Mouse (Mus musculus) liver, embryonic 16.5 days (tissue): Measurements from ENCODE around the gene Gm44579. TPM values are rescaled to one million over a fixed set of nuclear protein-coding genes. Genes with fewer than 3 reads are reported as not detected.

Experiments used
- ATAC-seq: fragments of 200-750 bp; cut with Nextera tagmentation; 2 replicates; pipeline ENCODE4 v1.8.0; 2017; ENCODE audit warnings: low read depth, mild to moderate bottlenecking, moderate number of reproducible peaks, moderate library complexity
- H3K27ac ChIP-seq: fragments of 300-500 bp; sonication (generic); 2 replicates; pipeline ENCODE4 v1.5.1; 2014; ENCODE audit warnings: mild to moderate bottlenecking, low read length
- H3K27me3 ChIP-seq: fragments of 300-500 bp; sonication (generic); 2 replicates; pipeline ENCODE4 v1.6.1; 2014; ENCODE audit warnings: low read depth, low read length, mixed read lengths; ENCODE audit not compliant: control insufficient read depth, insufficient read depth
- H3K36me3 ChIP-seq: fragments of 300-500 bp; sonication (generic); 2 replicates; pipeline ENCODE4 v1.6.1; 2014; ENCODE audit warnings: mild to moderate bottlenecking; ENCODE audit not compliant: control insufficient read depth, insufficient read depth
- H3K4me1 ChIP-seq: fragments of 300-500 bp; sonication (generic); 2 replicates; pipeline ENCODE4 v1.6.1; 2014; ENCODE audit warnings: low read depth, low read length, mixed read lengths; ENCODE audit not compliant: control insufficient read depth
- H3K4me2 ChIP-seq: fragments of 300-500 bp; sonication (generic); 2 replicates; pipeline ENCODE4 v1.6.1; 2014; ENCODE audit warnings: low read depth, low read length, mixed read lengths
- H3K4me3 ChIP-seq: fragments of 300-500 bp; sonication (generic); 2 replicates; pipeline ENCODE4 v1.5.1; 2014; ENCODE audit warnings: low read depth, mild to moderate bottlenecking, low read length
- H3K9ac ChIP-seq: fragments of 300-500 bp; sonication (generic); 2 replicates; pipeline ENCODE4 v1.6.1; 2014; ENCODE audit warnings: low read depth, low read length
- H3K9me3 ChIP-seq: fragments of 300-500 bp; sonication (generic); replicated peaks from 2 replicates; pipeline ENCODE4 v1.6.1; 2016; ENCODE audit warnings: low read length; ENCODE audit not compliant: control insufficient read depth
- WGBS: fragments of 180-500 bp; shearing (Covaris S2); extraction: QIAGEN DNeasy Blood & Tissue Kit; methylation state at CpG from one replicate; pipeline ENCODE4 v1.1.7; 2014; ENCODE audit not compliant: insufficient replicate concordance; 5-methylcytosine and 5-hydroxymethylcytosine counted together
- polyA plus RNA-seq: library from polyadenylated mRNA; unstranded; fragments of >200 nt; fragmentation: Nextera tagmentation; extraction: Ambion mirVana; gene quantifications from 2 replicates; pipeline ENCODE4 v1.2.1, GENCODE M21; 2015

Gene Gm44579
- polyA plus RNA-seq, 1 experiment from 2014 or later, result not detected

- H3K36me3 ChIP-seq, result no peaks in the 10 kb centered on the region
- no peaks in the 10 kb centered on the region for H3K4me1 ChIP-seq
- H3K9ac ChIP-seq, result no peak overlapping the region
- H3K4me3 ChIP-seq, result no peak overlapping the region
- 34% methylated on average over 8 of the region's 8 CpGs for WGBS
- no peak overlapping the region for H3K27ac ChIP-seq
- H3K9me3 ChIP-seq, result no peaks in the 10 kb centered on the region
- H3K27me3 ChIP-seq, result peaks cover 34% of the 10 kb centered on the region
- no peak overlapping the region for H3K4me2 ChIP-seq
- ATAC-seq, result no peak
Observed at GRCm38 (mm10) chr15:98173821-98174220, 47.0 kb downstream of the Gm44579 start.

DNA sequence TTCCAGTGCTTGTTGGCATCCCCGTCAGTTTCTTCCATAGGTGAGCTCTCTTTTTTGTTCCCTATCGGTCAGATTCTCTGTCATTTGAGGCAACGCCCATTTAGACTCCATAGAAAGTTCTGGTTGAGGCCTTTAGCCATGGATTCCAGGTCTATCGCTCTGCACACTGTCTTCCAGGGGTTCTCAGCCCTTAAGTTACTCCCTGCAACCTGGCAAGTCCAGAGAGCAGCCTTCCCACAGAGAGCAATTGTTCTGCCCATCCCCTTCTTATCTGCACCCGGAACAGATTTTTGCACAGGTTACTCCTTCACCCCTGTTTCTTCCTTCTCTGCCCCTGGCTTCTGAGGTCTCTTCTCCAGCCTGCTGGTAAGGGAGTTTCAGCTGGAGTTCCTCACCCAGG, 48.7 kb downstream of the Gm44579 start:
- ATAC-seq, result no peak
- Histone ChIP-seq H3K4me1 (no peaks in the 10 kb centered on the region; the same call in 1 of the 2 replicates), H3K9me3 (no peaks in the 10 kb centered on the region), H3K27me3 (peaks cover 51% of the 10 kb centered on the region), H3K9ac (no peak overlapping the region), H3K36me3 (no peaks in the 10 kb centered on the region), H3K27ac (no peak overlapping the region), H3K4me3 (no peak overlapping the region), H3K4me2 (no peak overlapping the region)
- 43% methylated on average over 5 of the region's 5 CpGs for WGBS

- Histone ChIP-seq H3K27ac (no peak overlapping the region), H3K4me3 (no peak overlapping the region), H3K9me3 (no peaks in the 10 kb centered on the region), H3K36me3 (no peaks in the 10 kb centered on the region), H3K9ac (no peak overlapping the region), H3K4me1 (no peaks in the 10 kb centered on the region; the same call in 1 of the 2 replicates), H3K4me2 (no peak overlapping the region), H3K27me3 (peaks cover 58% of the 10 kb centered on the region)
- no peak for ATAC-seq
- WGBS, result 41% methylated on average over 9 of the region's 9 CpGs
Observed at GRCm38 (mm10) chr15:98170917-98171316, 49.9 kb downstream of the Gm44579 start.

DNA sequence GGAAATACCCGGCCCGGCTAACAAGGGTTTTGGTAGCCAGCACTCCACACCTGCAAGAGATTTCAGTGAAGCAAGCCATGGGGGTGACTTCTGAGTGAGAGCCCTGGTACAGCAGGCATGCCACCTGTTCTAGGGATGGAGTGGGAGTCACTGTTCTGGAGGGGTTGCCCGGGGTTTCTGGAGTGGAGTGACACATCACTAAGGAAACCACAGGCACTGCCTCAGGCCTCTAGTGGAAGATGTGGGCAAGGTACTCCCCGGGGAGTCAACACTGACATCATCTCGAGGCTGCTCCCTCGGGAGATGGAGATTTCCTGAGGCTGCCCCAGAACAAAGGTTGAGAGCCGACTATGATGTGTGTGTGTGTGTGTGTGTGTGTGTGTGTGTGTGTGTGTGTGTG, 50.4 kb downstream of the Gm44579 start:
- 23% methylated on average over 7 of the region's 7 CpGs for WGBS
- no peak overlapping the region for H3K4me2 ChIP-seq
- H3K9ac ChIP-seq, result no peak overlapping the region
- no peaks in the 10 kb centered on the region; the same call in 1 of the 2 replicates for H3K4me1 ChIP-seq
- no peaks in the 10 kb centered on the region for H3K9me3 ChIP-seq
- H3K36me3 ChIP-seq, result no peaks in the 10 kb centered on the region
- H3K27me3 ChIP-seq, result peaks cover 63% of the 10 kb centered on the region
- no peak for ATAC-seq
- no peak overlapping the region for H3K4me3 ChIP-seq
- no peak overlapping the region for H3K27ac ChIP-seq

DNA sequence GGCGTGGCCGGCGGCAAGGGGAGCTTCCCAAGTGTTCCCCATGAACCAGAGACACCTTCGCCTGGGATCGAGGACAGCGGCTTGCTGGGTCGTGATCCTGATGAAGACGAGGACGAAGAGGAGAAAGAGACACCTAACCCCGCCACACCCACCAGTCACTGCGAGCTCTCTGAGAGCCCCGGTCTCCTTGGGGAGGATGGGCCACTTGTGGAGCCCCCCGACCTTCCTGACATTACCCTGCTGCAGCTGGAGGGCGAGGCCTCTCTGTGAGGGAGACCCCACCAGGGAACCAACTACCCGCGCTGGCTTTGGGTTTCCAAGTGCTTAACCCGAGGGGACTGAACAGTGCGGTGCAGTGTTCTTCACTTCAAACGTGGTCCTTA, 52.2 kb downstream of the Gm44579 start:
- WGBS, result 5% methylated on average over 18 of the region's 19 CpGs
- Histone ChIP-seq H3K4me3 (no peak overlapping the region), H3K27me3 (peaks cover 65% of the 10 kb centered on the region), H3K36me3 (no peaks in the 10 kb centered on the region), H3K9me3 (no peaks in the 10 kb centered on the region), H3K9ac (no peak overlapping the region), H3K4me1 (no peaks in the 10 kb centered on the region; the same call in 1 of the 2 replicates), H3K4me2 (no peak overlapping the region), H3K27ac (no peak overlapping the region)
- ATAC-seq, result no peak

- H3K4me3 ChIP-seq, result no peak overlapping the region
- H3K27ac ChIP-seq, result no peak overlapping the region
- H3K4me1 ChIP-seq, result no peaks in the 10 kb centered on the region; the same call in 1 of the 2 replicates
- H3K4me2 ChIP-seq, result no peak overlapping the region
- no peak for ATAC-seq
- H3K27me3 ChIP-seq, result peaks cover 65% of the 10 kb centered on the region
- no peak overlapping the region for H3K9ac ChIP-seq
- H3K36me3 ChIP-seq, result no peaks in the 10 kb centered on the region
- no peaks in the 10 kb centered on the region for H3K9me3 ChIP-seq
- 3% methylated on average over 69 of the region's 69 CpGs for WGBS
Observed at GRCm38 (mm10) chr15:98167645-98168621, 52.8 kb downstream of the Gm44579 start.

DNA sequence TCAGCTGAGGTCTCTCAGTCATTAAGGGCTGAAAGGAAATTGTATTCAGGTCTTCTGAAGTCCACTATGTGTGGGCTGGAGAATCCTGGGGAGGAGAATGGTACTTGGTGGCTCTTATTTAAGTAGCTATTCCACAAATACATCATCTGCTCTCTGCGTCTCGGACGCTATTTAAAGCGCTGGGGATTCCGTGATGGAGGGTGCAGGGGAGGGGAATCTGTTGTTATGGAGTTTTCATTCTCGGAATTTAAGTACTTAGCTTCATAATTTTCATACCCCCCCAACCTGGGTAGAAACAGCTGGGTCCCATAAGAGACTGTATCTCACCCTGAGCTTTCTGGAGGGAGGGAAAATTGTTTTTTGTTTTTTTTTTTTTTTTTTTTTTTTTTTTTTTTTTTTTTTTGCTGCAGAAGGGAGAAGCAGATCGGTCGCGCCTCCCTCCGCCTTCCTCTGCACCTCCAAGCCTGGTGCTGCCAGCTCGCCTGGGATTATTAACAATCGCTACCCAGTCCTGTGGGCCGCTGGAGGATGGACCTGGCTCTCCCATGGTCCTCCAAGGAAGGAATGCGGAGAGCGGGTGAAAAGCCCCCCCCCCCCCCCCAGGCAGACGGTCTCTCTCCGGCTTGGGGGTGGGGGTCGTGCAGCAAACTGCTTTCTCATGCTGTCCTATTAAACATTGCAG, 53.7 kb downstream of the Gm44579 start, which contains the start of gene Ccdc184:
TSS of gene Ccdc184 (plus strand) at position 196 of the 682 bp plus-strand sequence.
- Histone ChIP-seq H3K27ac (no peak within 1 kb of the TSS), H3K4me1 (no peaks in the 10 kb centered on the region; the same call in 1 of the 2 replicates), H3K27me3 (peaks cover 63% of the 10 kb centered on the region), H3K4me3 (no peak within 1 kb of the TSS), H3K9me3 (no peaks in the 10 kb centered on the region), H3K4me2 (no peak within 1 kb of the TSS), H3K9ac (no peak within 1 kb of the TSS), H3K36me3 (no peaks in the 10 kb centered on the region)
- ATAC-seq, result no peak
- 7% methylated on average over 18 of the region's 18 CpGs for WGBS

DNA sequence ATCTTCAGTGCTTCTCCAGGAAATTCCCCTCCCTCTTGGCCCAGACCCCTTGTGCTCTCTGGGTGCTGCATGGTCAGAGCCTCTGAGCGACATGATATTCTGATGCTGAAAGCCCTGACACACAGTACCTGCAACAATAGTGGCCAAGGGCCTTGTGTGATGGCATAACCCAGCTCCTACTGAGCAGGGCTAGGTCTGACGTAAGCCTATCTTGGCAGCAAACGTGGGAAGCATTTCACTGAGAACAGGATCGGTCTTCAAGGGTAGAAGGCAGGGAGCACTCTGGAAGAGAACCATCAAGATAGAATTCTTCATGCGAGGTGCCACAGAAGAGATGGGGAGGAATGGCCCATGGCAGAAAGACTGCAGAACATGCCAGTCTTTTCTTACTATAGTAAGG, 55.3 kb downstream of the Gm44579 start, which contains the start of gene Asb8:
TSS of gene Asb8 (minus strand) at position 101 of the 400 bp plus-strand sequence.
- no peak within 1 kb of the TSS for H3K4me2 ChIP-seq
- H3K36me3 ChIP-seq, result no peaks in the 10 kb centered on the region
- no peaks in the 10 kb centered on the region for H3K9me3 ChIP-seq
- H3K9ac ChIP-seq, result no peak within 1 kb of the TSS
- H3K27ac ChIP-seq, result no peak within 1 kb of the TSS
- WGBS, result 67% methylated on average over 5 of the region's 5 CpGs
- no peaks in the 10 kb centered on the region; the same call in 1 of the 2 replicates for H3K4me1 ChIP-seq
- peaks cover 52% of the 10 kb centered on the region for H3K27me3 ChIP-seq
- no peak within 1 kb of the TSS for H3K4me3 ChIP-seq
- ATAC-seq, result no peak
